Mouse (Mus musculus) kidney, postnatal 25 days (tissue): ENCODE data around the gene Myh2.
A peak's percentile ranks its signal among the peaks of the same experiment; 100 is the strongest.

Source experiments
- DNase-seq, 2 experiments: peaks; one replicate each; pipeline ENCODE4 v3.0.0; 2021; ENCODE audit warnings: mixed read lengths in 2 of 2

The Myh2 gene

GRCm38 (mm10) chr11:67153123-67153522 lies 17.7 kb upstream of the Myh2 start:
- DNase-seq: no peak

GRCm38 (mm10) chr11:67153843-67154242 lies 17.0 kb upstream of the Myh2 start:
- no peak for DNase-seq

- no peak for DNase-seq
Observed at GRCm38 (mm10) chr11:67155650-67156049, 15.2 kb upstream of the Myh2 start.

GRCm38 (mm10) chr11:67160131-67160530 lies 10.7 kb upstream of the Myh2 start:
- DNase-seq: no peak

- no peak for DNase-seq
Observed at GRCm38 (mm10) chr11:67163701-67164100, 7.1 kb upstream of the Myh2 start.

- DNase-seq: no peak
Observed at GRCm38 (mm10) chr11:67164851-67165250, 6.0 kb upstream of the Myh2 start.

- DNase-seq: no peak
Observed at GRCm38 (mm10) chr11:67169301-67169700, 1.5 kb upstream of the Myh2 start.

- DNase-seq: no peak
Observed at GRCm38 (mm10) chr11:67172439-67172838, 1.6 kb downstream of the Myh2 start.

- DNase-seq: no peak
Observed at GRCm38 (mm10) chr11:67176376-67176775, 5.5 kb downstream of the Myh2 start.

- DNase-seq: no peak
Observed at GRCm38 (mm10) chr11:67190316-67190715, 19.5 kb downstream of the Myh2 start.

GRCm38 (mm10) chr11:67190814-67191213 lies 20.0 kb downstream of the Myh2 start:
- no peak for DNase-seq

- no peak for DNase-seq
Observed at GRCm38 (mm10) chr11:67191496-67191895, 20.7 kb downstream of the Myh2 start.

- no peak for DNase-seq
Observed at GRCm38 (mm10) chr11:67199321-67199720, 28.5 kb downstream of the Myh2 start.

GRCm38 (mm10) chr11:67199752-67200151 lies 28.9 kb downstream of the Myh2 start, which contains the start of gene Myh1:
Gene Myh1 (plus strand): TSS chr11:67200052.
- DNase-seq: no peak

- DNase-seq: no peak
Observed at GRCm38 (mm10) chr11:67204766-67205165, 33.9 kb downstream of the Myh2 start.

- DNase-seq: no peak
Observed at GRCm38 (mm10) chr11:67221803-67222202, 51.0 kb downstream of the Myh2 start.

GRCm38 (mm10) chr11:67224466-67224865 lies 53.6 kb downstream of the Myh2 start:
- DNase-seq: no peak

GRCm38 (mm10) chr11:67228731-67229130 lies 57.9 kb downstream of the Myh2 start:
- DNase-seq: no peak

- DNase-seq: no peak
Observed at GRCm38 (mm10) chr11:67229166-67229565, 58.3 kb downstream of the Myh2 start.

- DNase-seq: no peak
Observed at GRCm38 (mm10) chr11:67229946-67230345, 59.1 kb downstream of the Myh2 start.

GRCm38 (mm10) chr11:67235639-67236358 lies 65.0 kb downstream of the Myh2 start:
- peak in 1 of 2 experiments; percentile 62 for DNase-seq

- DNase-seq: no peak
Observed at GRCm38 (mm10) chr11:67236799-67237198, 66.0 kb downstream of the Myh2 start.

- no peak for DNase-seq
Observed at GRCm38 (mm10) chr11:67237481-67238079, 66.8 kb downstream of the Myh2 start, which contains the start of gene Myh4. Gene Myh4 (plus strand): TSS chr11:67238029.

GRCm38 (mm10) chr11:67241051-67241450 lies 70.2 kb downstream of the Myh2 start:
- no peak for DNase-seq
